Comparison of ENCODE assay signal across 23 mouse cellular contexts in genomic region chr13:15976584-15976983, GRCm38 (mm10). TPM values are rescaled to one million over a fixed set of nuclear protein-coding genes. Genes with fewer than 3 reads are reported as not detected.
DNase-seq lines count a peak whose midpoint lies in the region; ATAC-seq lines count a peak whose summit lies in the region.
"Had no signal": no experiment of that assay in that cellular context is flagged by ENCODE, and none has a peak within 500 bp of the region (broad histone marks: within the 10 kb centered on the region; RNA-seq: fewer than 3 reads in every experiment).

No protein-coding gene starts in this region.

- WGBS in kidney, embryonic 16.5 days, result 100% methylated on average over 1 of the region's 1 CpGs

- no peak overlapping the region for H3K27ac ChIP-seq in kidney, embryonic 16.5 days (ENCODE audit: low read length)

- intact Hi-C loops in heart, postnatal 14 days (cut with DNase I), result no loop called here

- H3K9ac ChIP-seq in kidney, embryonic 16.5 days (replicated peaks; ENCODE audit: low read length), result no peak overlapping the region

- H3K27me3 ChIP-seq in kidney, embryonic 16.5 days (ENCODE audit: insufficient read depth, low read length), result no peaks in the 10 kb centered on the region
- H3K27me3 ChIP-seq: CH12.LX, Patski had no signal

- H3K36me3 ChIP-seq in kidney, embryonic 16.5 days (ENCODE audit: insufficient read depth, low read length), result no peaks in the 10 kb centered on the region
- H3K36me3 ChIP-seq: G1E had no signal

- no peaks in the 10 kb centered on the region for H3K9me3 ChIP-seq in kidney, embryonic 16.5 days (ENCODE audit: low read length)
- H3K9me3 ChIP-seq: G1E had no signal

- no peaks in the 10 kb centered on the region for H3K4me1 ChIP-seq in kidney, embryonic 16.5 days (ENCODE audit: insufficient read depth, low read length)

- no peak for DNase-seq in left cerebral cortex, adult 11 months (ENCODE audit: low spot score)
- DNase-seq in frontal cortex, postnatal 14 days (ENCODE audit: low spot score in 2 of 2), result no peak
- DNase-seq in heart, postnatal 14 days, result no peak
- DNase-seq: adrenal gland, adult 2 months; adrenal gland, adult 8-10 months; adrenal gland, postnatal 10 days; adrenal gland, postnatal 14 days; adrenal gland, postnatal 25 days; adrenal gland, postnatal 36 days; B cell, adult 2 months; cerebellum, adult 11 months; cerebellum, adult 11-12 months had no signal

- ATAC-seq in common myeloid progenitor, adult 5-6 weeks (replicated peaks; ENCODE audit: low read depth, poor library complexity, severe bottlenecking), result peak; percentile 83
- peak; percentile 100 for ATAC-seq in granulocyte monocyte progenitor cell, adult 5-6 weeks (replicated peaks; ENCODE audit: poor library complexity, severe bottlenecking)
- ATAC-seq in megakaryocyte, adult 5-6 weeks (ENCODE audit: poor library complexity, severe bottlenecking), result peak; percentile 96
- ATAC-seq in megakaryocyte progenitor cell, adult 5-6 weeks (replicated peaks; ENCODE audit: poor library complexity), result peak; percentile 99
- ATAC-seq in kidney, embryonic 16.5 days (ENCODE audit: low FRiP score, low TSS enrichment), result no peak
- ATAC-seq: activated CD4-positive, CD25-positive, alpha-beta regulatory T cell, adult 4 months; CD4-positive, CD25-positive, alpha-beta regulatory T cell, adult 4 months; Patski had no signal

- H3K4me2 ChIP-seq in kidney, embryonic 16.5 days (replicated peaks; ENCODE audit: low read depth, low read length), result no peak overlapping the region

- H3K4me3 ChIP-seq in kidney, embryonic 16.5 days (ENCODE audit: low read length), result no peak overlapping the region

RNA-seq across cellular contexts. Expression of gene Inhba, which starts 35.1 kb away (rescaled TPM):
- 0.15 and 1.3 TPM in 2 replicates for total RNA-seq in common myeloid progenitor, adult 5-6 weeks (2017)
- 0.09 TPM in 1 of 2 replicates, not detected in the other for total RNA-seq in granulocyte monocyte progenitor cell, adult 5-6 weeks (2014; fragmentation: Nextera tagmentation)
- 0.21 and 0.78 TPM in 2 replicates for total RNA-seq in granulocyte monocyte progenitor cell, adult 5-6 weeks (2017)
- total RNA-seq in megakaryocyte, adult 5-6 weeks (2015), result 6.1 and 9.2 TPM in 2 replicates
- total RNA-seq in megakaryocyte, adult 5-6 weeks (2017), result 2.6 and 5.4 TPM in 2 replicates
- total RNA-seq in megakaryocyte progenitor cell, adult 5-6 weeks (2015), result 0.86 and 1.8 TPM in 2 replicates
- 0.75 and 1.1 TPM in 2 replicates for total RNA-seq in megakaryocyte progenitor cell, adult 5-6 weeks (2017)
- polyA plus RNA-seq in kidney, embryonic 16.5 days (2015; fragmentation: Nextera tagmentation; extraction: Ambion mirVana), result 1.0 and 2.5 TPM in 2 replicates
- 1 to 10 TPM; 3.5 to 4.1 TPM for total RNA-seq in heart, postnatal 14 days (2021)
- total RNA-seq: CH12.LX, MEL had no signal
- polyA plus RNA-seq: activated CD4-positive, CD25-positive, alpha-beta regulatory T cell, adult 4 months; CD4-positive, CD25-positive, alpha-beta regulatory T cell, adult 4 months; G1E had no signal
